Mouse (Mus musculus) liver, embryonic 11.5 days (tissue): ENCODE data around the gene Mgll. TPM values are rescaled to one million over a fixed set of nuclear protein-coding genes. Genes with fewer than 3 reads are reported as not detected.
A peak's percentile ranks its signal among the peaks of the same experiment; 100 is the strongest.

Source experiments
- ATAC-seq: fragments of 200-750 bp; cut with Nextera tagmentation; replicated peaks from 2 replicates; pipeline ENCODE4 v1.8.0; 2017; ENCODE audit warnings: moderate number of reproducible peaks, mild to moderate bottlenecking, moderate TSS enrichment, moderate library complexity; ENCODE audit not compliant: low FRiP score
- DNase-seq: peaks from one replicate; pipeline ENCODE4 v3.0.0-alpha.2; 2017; ENCODE audit warnings: low spot score
- H3K27ac ChIP-seq: fragments of 300-500 bp; sonication (generic); 2 replicates; pipeline ENCODE4 v1.5.1; 2014; ENCODE audit warnings: mild to moderate bottlenecking, low read depth, low read length, control low read depth
- H3K27me3 ChIP-seq: fragments of 300-500 bp; sonication (generic); replicated peaks from 2 replicates; pipeline ENCODE4 v1.6.1; 2014; ENCODE audit warnings: low read length, mixed read lengths; ENCODE audit not compliant: control insufficient read depth, insufficient read depth
- H3K36me3 ChIP-seq: fragments of 300-500 bp; sonication (generic); 2 replicates; pipeline ENCODE4 v1.6.1; 2014; ENCODE audit warnings: mild to moderate bottlenecking, low read length, moderate library complexity, mixed read lengths; ENCODE audit not compliant: control insufficient read depth, insufficient read depth
- H3K4me1 ChIP-seq: fragments of 300-500 bp; sonication (generic); replicated peaks from 2 replicates; pipeline ENCODE4 v1.6.1; 2014; ENCODE audit warnings: low read length, mixed read lengths; ENCODE audit not compliant: control insufficient read depth, insufficient read depth
- H3K4me2 ChIP-seq: fragments of 300-500 bp; sonication (generic); 2 replicates; pipeline ENCODE4 v1.6.1; 2014; ENCODE audit warnings: mild to moderate bottlenecking, control low read depth, moderate library complexity
- H3K4me3 ChIP-seq: fragments of 300-500 bp; sonication (generic); 2 replicates; pipeline ENCODE4 v1.5.1; 2014; ENCODE audit warnings: low read depth, low read length, control low read depth
- H3K9ac ChIP-seq: fragments of 300-500 bp; sonication (generic); 2 replicates; pipeline ENCODE4 v1.6.1; 2014; ENCODE audit warnings: low read depth, low read length, control low read depth
- H3K9me3 ChIP-seq: fragments of 300-500 bp; sonication (generic); 2 replicates; pipeline ENCODE4 v1.6.1; 2016; ENCODE audit warnings: low read length, inconsistent platforms, mixed read lengths; ENCODE audit not compliant: control insufficient read depth
- WGBS: fragments of 180-500 bp; shearing (Covaris S2); extraction: QIAGEN DNeasy Blood & Tissue Kit; methylation state at CpG from one replicate; pipeline ENCODE4 v1.1.7; 2014; 5-methylcytosine and 5-hydroxymethylcytosine counted together
- polyA plus RNA-seq: library from polyadenylated mRNA; unstranded; fragments of >200 nt; fragmentation: Nextera tagmentation; extraction: Ambion mirVana; gene quantifications from 2 replicates; pipeline ENCODE4 v1.2.1, GENCODE M21; 2014

The Mgll gene
- polyA plus RNA-seq, 1 experiment from 2014 or later: 22.2 TPM

GRCm38 (mm10) chr6:88725590-88725989 lies 1.4 kb downstream of the Mgll start:
- peak overlapping the region; percentile 98 for H3K4me2 ChIP-seq
- H3K27me3 ChIP-seq: peaks cover 12% of the 10 kb centered on the region; the same call in 1 of the 2 replicates
- H3K9ac ChIP-seq: no peak overlapping the region
- ATAC-seq (no peak), DNase-seq (no peak)
- no peak overlapping the region for H3K27ac ChIP-seq
- no peaks in the 10 kb centered on the region for H3K36me3 ChIP-seq
- peaks cover 6% of the 10 kb centered on the region for H3K4me1 ChIP-seq
- no peak overlapping the region; the same call in 1 of the 2 replicates for H3K4me3 ChIP-seq
- H3K9me3 ChIP-seq: no peaks in the 10 kb centered on the region
- WGBS: 58% methylated on average over 7 of the region's 7 CpGs

GRCm38 (mm10) chr6:88726252-88727211 lies 2.3 kb downstream of the Mgll start:
- Histone ChIP-seq H3K4me2 (peak overlapping the region; percentile 1), H3K4me3 (no peak overlapping the region), H3K9ac (0 out of 2 replicates have a peak overlapping the region, but pooled peaks have one; percentile 10), H3K36me3 (no peaks in the 10 kb centered on the region), H3K27ac (no peak overlapping the region), H3K4me1 (peaks cover 11% of the 10 kb centered on the region), H3K9me3 (no peaks in the 10 kb centered on the region), H3K27me3 (peaks cover 12% of the 10 kb centered on the region; the same call in 1 of the 2 replicates)
- no peak for ATAC-seq
- no peak for DNase-seq
- 63% methylated on average over 9 of the region's 9 CpGs for WGBS

- no peak overlapping the region for H3K4me2 ChIP-seq
Measured at GRCm38 (mm10) chr6:88727490-88727889, 3.3 kb downstream of the Mgll start.

GRCm38 (mm10) chr6:88728054-88728453 lies 3.8 kb downstream of the Mgll start:
- Histone ChIP-seq H3K9ac (no peak overlapping the region), H3K27ac (no peak overlapping the region)
- DNase-seq: no peak

More at GRCm38 (mm10) chr6:88727490-88727889, 3.3 kb downstream of the Mgll start:
- Histone ChIP-seq H3K4me3 (no peak overlapping the region), H3K9ac (no peak overlapping the region), H3K36me3 (no peaks in the 10 kb centered on the region), H3K27ac (no peak overlapping the region), H3K27me3 (peaks cover 12% of the 10 kb centered on the region; the same call in 1 of the 2 replicates), H3K9me3 (no peaks in the 10 kb centered on the region), H3K4me1 (peaks cover 20% of the 10 kb centered on the region)
- ATAC-seq (no peak), DNase-seq (no peak)
- 83% methylated on average over 5 of the region's 5 CpGs for WGBS

GRCm38 (mm10) chr6:88728515-88728914 lies 4.3 kb downstream of the Mgll start:
- WGBS: 80% methylated on average over 5 of the region's 5 CpGs
- ATAC-seq: no peak
- no peak overlapping the region for H3K4me2 ChIP-seq
- peaks cover 24% of the 10 kb centered on the region for H3K4me1 ChIP-seq
- H3K27me3 ChIP-seq: peaks cover 12% of the 10 kb centered on the region; the same call in 1 of the 2 replicates
- no peak overlapping the region for H3K9ac ChIP-seq
- no peaks in the 10 kb centered on the region for H3K9me3 ChIP-seq
- DNase-seq: no peak
- no peaks in the 10 kb centered on the region for H3K36me3 ChIP-seq
- H3K27ac ChIP-seq: no peak overlapping the region
- no peak overlapping the region for H3K4me3 ChIP-seq

More at GRCm38 (mm10) chr6:88728054-88728453, 3.8 kb downstream of the Mgll start:
- H3K4me3 ChIP-seq: no peak overlapping the region
- H3K9me3 ChIP-seq: no peaks in the 10 kb centered on the region
- no peak for ATAC-seq
- WGBS: 80% methylated on average over 7 of the region's 7 CpGs
- no peak overlapping the region for H3K4me2 ChIP-seq
- H3K4me1 ChIP-seq: peaks cover 20% of the 10 kb centered on the region
- H3K36me3 ChIP-seq: no peaks in the 10 kb centered on the region
- peaks cover 12% of the 10 kb centered on the region; the same call in 1 of the 2 replicates for H3K27me3 ChIP-seq

GRCm38 (mm10) chr6:88731211-88731751 lies 7.1 kb downstream of the Mgll start:
- WGBS: 56% methylated on average over 11 of the region's 11 CpGs
- ATAC-seq (peak; percentile 97), DNase-seq (no peak)
- Histone ChIP-seq H3K27ac (peak overlapping the region; percentile 72), H3K4me1 (peaks cover 22% of the 10 kb centered on the region), H3K27me3 (peaks cover 1% of the 10 kb centered on the region; the same call in 1 of the 2 replicates), H3K9ac (peak overlapping the region; percentile 49), H3K9me3 (no peaks in the 10 kb centered on the region), H3K4me2 (peak overlapping the region; percentile 38), H3K4me3 (no peak overlapping the region), H3K36me3 (no peaks in the 10 kb centered on the region)

GRCm38 (mm10) chr6:88731991-88732390 lies 7.8 kb downstream of the Mgll start:
- ATAC-seq: no peak

GRCm38 (mm10) chr6:88732643-88733613 lies 8.7 kb downstream of the Mgll start:
- H3K4me1 ChIP-seq: peaks cover 31% of the 10 kb centered on the region
- no peak overlapping the region for H3K4me2 ChIP-seq
- WGBS: 80% methylated on average over 17 of the region's 17 CpGs
- H3K9me3 ChIP-seq: no peaks in the 10 kb centered on the region
- H3K27me3 ChIP-seq: no peaks in the 10 kb centered on the region
- no peak overlapping the region for H3K4me3 ChIP-seq
- ATAC-seq (no peak), DNase-seq (no peak)
- H3K36me3 ChIP-seq: no peaks in the 10 kb centered on the region
- 0 out of 2 replicates have a peak overlapping the region, but pooled peaks have one; percentile 72 for H3K27ac ChIP-seq
- H3K9ac ChIP-seq: no peak overlapping the region

More at GRCm38 (mm10) chr6:88731991-88732390, 7.8 kb downstream of the Mgll start:
- peak overlapping the region; percentile 72; the same call in 1 of the 2 replicates for H3K27ac ChIP-seq
- no peaks in the 10 kb centered on the region; the same call in 1 of the 2 replicates for H3K27me3 ChIP-seq
- WGBS: 84% methylated on average over 3 of the region's 3 CpGs
- H3K4me3 ChIP-seq: no peak overlapping the region
- DNase-seq: no peak
- H3K9me3 ChIP-seq: no peaks in the 10 kb centered on the region
- 0 out of 2 replicates have a peak overlapping the region, but pooled peaks have one; percentile 2 for H3K4me2 ChIP-seq
- no peaks in the 10 kb centered on the region for H3K36me3 ChIP-seq
- H3K4me1 ChIP-seq: peaks cover 27% of the 10 kb centered on the region
- peak overlapping the region; percentile 53 for H3K9ac ChIP-seq
